Mouse (Mus musculus): ENCODE measurements at regions not wholly inside any gene's neighbourhood (a gene's known extent, or its start where the extent isn't known, plus 50 kb on each side); places are given as distances from the start of the nearest gene placed in this dataset.

DNA sequence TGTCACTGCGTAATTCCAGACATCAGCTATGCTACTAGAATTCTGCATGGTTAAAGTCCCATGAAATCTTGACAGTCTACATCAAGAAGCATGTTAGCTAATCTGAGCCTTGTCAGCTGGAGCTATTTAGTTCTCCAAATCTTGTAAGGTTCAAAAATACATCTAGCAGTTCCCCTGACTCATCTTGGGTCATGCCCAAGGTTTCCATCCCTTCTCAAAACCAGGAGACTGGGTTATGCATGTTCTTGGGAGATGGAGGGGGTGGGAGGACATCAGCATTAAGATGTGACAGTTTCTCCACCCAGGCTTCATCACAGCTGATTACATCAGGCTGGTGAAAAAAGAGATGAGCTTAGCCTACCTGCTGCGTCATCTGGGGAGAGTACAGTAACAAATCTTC, 495.3 kb upstream of the 4930452B06Rik start:
- DNase-seq: no peak

- no peak for DNase-seq
Measured at GRCm38 (mm10) chr14:9157941-9158340, 491.9 kb upstream of the 4930452B06Rik start.

GRCm38 (mm10) chr14:9150841-9151240, 484.8 kb upstream of the 4930452B06Rik start:
- DNase-seq: peak; percentile 30

DNA sequence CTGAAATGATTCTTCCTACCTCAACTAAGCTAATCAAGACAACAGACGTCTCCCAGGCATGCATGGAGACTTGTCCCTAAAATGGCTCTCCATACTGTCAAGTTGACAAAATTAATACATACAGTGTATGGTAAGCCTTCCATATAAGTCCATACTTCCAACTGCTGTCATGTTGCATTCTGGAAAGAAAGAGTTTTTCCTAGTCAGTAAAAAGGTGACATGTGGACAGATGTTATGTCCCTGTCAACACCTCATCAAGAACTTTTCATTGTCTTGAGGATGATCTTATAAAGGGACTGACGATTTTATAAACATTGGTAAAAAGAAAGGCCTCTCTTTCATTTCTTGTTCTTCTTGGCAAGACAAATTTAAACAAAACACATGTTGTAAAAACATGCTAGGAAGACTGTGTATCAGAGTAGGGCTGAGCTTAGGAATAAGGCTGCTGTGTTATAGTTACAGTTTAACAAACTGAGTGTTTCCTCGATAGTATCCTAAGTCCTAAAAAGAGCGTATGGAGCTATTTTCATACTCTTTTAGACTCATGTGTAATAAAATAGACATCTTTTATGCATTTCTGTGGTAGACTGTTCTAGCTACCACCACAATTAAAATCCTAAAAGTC, 480.7 kb upstream of the 4930452B06Rik start:
- DNase-seq: peak; percentile 4

GRCm38 (mm10) chr14:9105708-9106107, 439.7 kb upstream of the 4930452B06Rik start:
- no peak for DNase-seq

- DNase-seq: no peak
Measured at GRCm38 (mm10) chr14:9089625-9090326, 423.7 kb upstream of the 4930452B06Rik start.

DNA sequence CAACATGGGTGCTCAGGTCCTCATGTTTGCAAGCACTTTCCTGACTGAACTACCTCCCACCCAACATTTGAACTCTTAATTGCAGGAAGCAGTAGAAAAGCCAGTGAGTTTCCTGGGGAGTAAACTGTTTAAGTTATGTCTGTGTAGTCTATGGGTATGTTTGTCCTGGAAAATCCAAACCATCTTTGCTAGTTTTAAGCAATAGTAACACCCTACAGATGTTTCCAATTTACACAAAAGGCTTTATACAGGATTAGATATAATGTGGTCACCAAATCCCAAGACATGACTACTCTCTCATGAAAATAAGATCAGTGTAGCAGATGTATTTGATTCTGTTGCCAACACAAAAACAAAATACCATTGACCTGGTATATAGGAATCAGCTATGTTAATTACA, 421.1 kb upstream of the 4930452B06Rik start:
- no peak for DNase-seq

DNA sequence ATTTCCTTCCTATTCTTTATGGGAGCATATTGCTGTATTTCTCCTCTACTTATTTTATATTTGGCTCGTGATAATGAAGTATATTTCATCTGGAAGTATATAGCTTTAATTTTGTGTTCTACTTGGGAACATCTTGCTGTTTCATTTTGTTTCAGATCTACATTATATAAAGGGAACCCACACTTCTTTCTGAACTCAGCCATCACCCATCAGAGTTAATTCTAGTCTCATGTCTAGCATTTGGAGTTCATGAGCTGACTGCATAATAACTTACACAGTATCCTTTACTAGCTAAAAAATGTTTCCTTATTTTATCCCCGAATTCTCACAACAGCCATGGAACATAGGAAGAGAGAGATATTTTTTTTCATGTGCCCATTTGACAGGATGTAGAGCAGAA, 413.6 kb upstream of the 4930452B06Rik start:
- DNase-seq: no peak

- no peak for DNase-seq
Measured at GRCm38 (mm10) chr14:9079014-9079413, 413.0 kb upstream of the 4930452B06Rik start.

DNA sequence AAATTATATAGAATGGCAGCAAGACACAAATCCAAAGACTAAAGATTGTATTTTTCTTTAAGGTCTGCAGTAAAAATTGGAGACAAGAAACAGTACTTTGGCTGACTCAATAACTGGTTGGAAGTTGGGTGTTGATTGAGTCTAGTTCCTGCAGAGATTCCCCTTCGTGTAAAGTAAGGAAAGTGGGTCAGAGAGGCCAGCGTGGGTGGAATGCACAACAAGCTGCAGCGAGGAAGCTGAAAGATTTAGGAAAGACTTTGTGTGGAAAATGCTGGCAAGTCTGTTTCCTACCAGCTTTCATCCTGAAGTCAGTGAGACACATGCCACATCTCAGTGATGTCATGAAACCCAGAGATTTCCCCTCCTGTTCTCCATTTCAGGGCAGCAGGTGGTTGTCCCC, 405.1 kb upstream of the 4930452B06Rik start:
- DNase-seq: no peak

DNA sequence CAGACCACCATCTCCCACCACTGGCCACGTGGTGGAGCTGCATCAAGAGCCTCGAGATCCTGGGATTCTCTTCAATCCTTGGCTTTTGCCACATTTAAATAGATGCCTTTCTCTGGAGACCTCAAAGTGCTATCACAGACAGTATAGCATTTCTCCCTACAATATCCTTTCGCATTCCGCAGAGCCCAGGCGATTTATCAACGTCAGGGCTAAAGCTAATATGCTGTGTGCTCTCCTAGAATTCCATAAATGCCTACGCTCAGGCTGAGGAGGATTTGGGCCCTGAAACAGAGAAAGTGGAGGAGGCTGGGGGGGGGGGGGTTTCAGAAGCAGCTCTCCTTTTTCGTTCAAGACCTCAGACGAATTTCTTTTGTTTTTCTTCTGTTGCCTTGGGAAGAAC, 394.0 kb upstream of the 4930452B06Rik start:
- DNase-seq: no peak

DNA sequence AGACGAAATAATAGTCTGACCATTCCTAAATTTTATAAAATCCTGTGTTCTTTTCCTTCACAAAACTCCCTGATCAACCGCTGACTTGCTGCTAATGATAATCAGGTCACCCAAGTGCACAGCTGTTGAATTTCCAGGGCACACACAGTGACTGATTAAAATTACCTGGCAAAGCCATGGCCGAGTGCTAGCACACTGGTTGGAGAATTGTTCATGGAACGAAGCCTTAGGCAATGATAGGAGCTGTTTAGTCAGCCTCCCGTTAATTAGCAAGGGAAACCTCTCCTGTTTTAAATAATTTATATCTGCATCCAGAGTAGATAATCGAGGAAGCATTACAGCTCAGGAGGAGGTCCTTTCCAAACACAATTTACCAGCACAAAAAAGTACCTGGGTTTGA, 362.8 kb upstream of the 4930452B06Rik start:
- DNase-seq: no peak

- peak; percentile 59 for DNase-seq
Measured at GRCm38 (mm10) chr14:9015826-9016225, 349.8 kb upstream of the 4930452B06Rik start.

GRCm38 (mm10) chr14:9003034-9003433, 337.0 kb upstream of the 4930452B06Rik start:
- no peak for DNase-seq

- no peak for DNase-seq
Measured at GRCm38 (mm10) chr14:9000408-9001092, 334.5 kb upstream of the 4930452B06Rik start.

- no peak for DNase-seq
Measured at GRCm38 (mm10) chr14:8999815-9000214, 333.8 kb upstream of the 4930452B06Rik start.

- no peak for DNase-seq
Measured at GRCm38 (mm10) chr14:8993421-8993820, 327.4 kb upstream of the 4930452B06Rik start.

DNA sequence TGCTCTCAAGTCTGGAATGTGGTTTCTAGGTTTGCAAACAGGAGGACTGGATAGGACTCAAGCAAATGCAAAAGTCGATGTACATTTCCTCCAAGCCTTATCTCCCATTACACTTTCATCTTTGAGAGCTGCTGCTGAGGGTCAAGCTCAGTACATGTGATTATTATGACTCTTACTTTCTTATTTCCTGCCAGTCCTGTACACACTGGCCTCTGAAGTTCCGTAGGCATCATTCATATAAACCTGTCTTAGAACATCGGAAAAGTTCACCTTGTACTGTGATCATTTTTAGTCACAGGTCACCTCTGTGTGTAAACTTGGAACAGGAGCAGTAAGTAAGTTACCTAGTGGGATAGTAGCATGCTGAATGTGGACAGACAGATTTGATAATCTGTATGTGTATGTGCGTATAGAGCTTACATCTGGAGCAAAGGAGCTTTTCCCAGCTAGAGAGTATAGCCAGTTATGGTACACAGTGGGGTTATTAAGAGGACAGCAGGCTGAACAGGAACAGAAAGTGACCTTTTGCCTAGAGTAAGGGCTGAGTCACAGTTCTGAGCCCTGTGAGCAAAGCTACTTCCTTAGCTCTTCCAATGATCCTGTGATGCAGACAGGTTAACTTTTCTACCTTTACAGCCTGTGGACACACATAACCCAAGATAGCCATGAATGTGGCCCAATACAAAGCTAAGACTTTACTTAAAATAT, 319.2 kb upstream of the 4930452B06Rik start:
- DNase-seq: no peak

DNA sequence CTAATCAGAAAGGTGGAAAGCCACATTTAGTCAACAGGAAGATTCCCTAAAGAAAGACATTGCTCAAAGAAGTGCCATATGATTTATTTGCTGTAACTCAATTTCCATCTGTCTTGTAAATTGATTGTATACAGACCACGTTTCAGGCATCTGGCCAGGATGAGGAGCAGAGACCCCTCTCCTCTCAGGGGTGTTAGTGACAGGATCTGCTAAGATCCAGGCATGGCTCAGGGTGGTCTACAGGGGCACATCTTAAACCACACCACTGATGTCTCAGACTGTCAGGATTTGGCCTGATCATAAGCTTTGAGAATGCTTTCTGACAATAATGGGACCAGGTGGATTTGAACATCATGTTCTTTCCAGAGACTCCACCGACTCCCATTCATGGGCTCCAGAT, 295.5 kb upstream of the 4930452B06Rik start:
- no peak for DNase-seq

DNA sequence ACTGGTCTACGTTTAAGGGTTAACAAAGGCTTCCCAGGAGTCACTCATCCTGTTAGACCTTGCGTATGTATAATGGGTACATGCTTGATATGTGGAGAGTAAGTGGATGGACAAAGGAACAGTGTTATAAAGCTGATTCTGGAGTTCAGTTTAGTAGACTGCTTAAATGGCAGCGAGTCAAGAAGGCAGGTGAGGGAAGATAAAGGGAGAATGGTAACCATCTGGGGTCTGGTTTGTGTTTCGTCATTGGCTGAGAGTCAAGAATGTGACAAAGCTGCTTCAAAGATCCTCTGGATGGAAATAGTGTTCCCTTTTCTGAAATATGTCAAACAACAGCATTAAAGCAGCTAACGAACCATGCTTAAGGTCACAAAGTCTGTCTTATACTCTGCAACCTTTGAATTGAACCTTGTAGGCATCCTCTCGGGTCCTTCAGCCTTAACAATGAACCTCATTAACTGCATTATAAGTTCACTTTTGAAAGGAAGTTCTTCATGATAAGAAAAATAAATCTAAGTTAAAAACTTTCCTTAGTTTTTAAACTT, 286.9 kb upstream of the 4930452B06Rik start:
- peak; percentile 86 for DNase-seq

DNA sequence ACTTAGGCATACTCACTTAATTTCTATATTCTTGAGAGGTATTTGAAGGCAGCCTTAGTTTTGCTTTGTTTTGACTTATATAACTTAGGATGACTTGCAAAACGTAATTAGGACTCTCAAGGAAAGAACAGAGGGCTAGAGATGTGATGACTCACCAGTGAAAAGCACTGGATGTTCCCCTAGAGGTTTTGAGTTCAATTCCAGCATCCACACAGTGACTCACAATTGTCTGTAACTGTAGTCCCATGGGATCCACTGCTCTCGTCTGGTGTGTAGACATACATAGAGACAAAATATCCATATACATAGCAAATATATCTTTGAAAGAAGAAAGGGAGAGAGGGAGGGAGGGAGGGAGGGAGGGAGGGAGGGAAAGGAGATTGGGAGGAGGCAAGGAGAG, 282.7 kb upstream of the 4930452B06Rik start:
- DNase-seq: no peak

- DNase-seq: no peak
Measured at GRCm38 (mm10) chr14:8946851-8947625, 281.0 kb upstream of the 4930452B06Rik start.
